ENCODE assay signal across 21 mouse cellular contexts in genomic region chr11:8773862-8774261, GRCm38 (mm10).
"Had no signal": no experiment of that assay in that cellular context is flagged by ENCODE, and none has a peak within 500 bp of the region (broad histone marks: within the 10 kb centered on the region; RNA-seq: fewer than 3 reads in every experiment).

No protein-coding gene starts in this region.

- H3K9me3 ChIP-seq: liver, embryonic 12.5 days; lung, embryonic 15.5 days; midbrain, embryonic 10.5 days; midbrain, embryonic 13.5 days; neural tube, embryonic 13.5 days; neural tube, embryonic 15.5 days; stomach, embryonic 15.5 days had no signal

- ATAC-seq: liver, embryonic 12.5 days; midbrain, embryonic 13.5 days; midbrain, embryonic 16.5 days had no signal

- H3K4me3 ChIP-seq: liver, embryonic 12.5 days; lung, embryonic 15.5 days; midbrain, embryonic 10.5 days; midbrain, embryonic 13.5 days; myocyte; neural tube, embryonic 13.5 days; neural tube, embryonic 15.5 days; stomach, embryonic 15.5 days had no signal

- H3K4me2 ChIP-seq: liver, embryonic 12.5 days; lung, embryonic 15.5 days; midbrain, embryonic 13.5 days; neural tube, embryonic 13.5 days; neural tube, embryonic 15.5 days; stomach, embryonic 15.5 days had no signal

- H3K27ac ChIP-seq: liver, embryonic 12.5 days; liver, embryonic 14.5 days; lung, embryonic 15.5 days; midbrain, embryonic 10.5 days; midbrain, embryonic 13.5 days; neural tube, embryonic 13.5 days; neural tube, embryonic 15.5 days; stomach, embryonic 15.5 days; stomach, postnatal 0 days had no signal

- H3K27me3 ChIP-seq: liver, embryonic 12.5 days; lung, embryonic 15.5 days; midbrain, embryonic 13.5 days; neural tube, embryonic 13.5 days; neural tube, embryonic 15.5 days; stomach, embryonic 15.5 days had no signal

- H3K4me1 ChIP-seq: liver, embryonic 12.5 days; midbrain, embryonic 10.5 days; midbrain, embryonic 13.5 days; neural tube, embryonic 13.5 days; neural tube, embryonic 15.5 days had no signal

- H3K9ac ChIP-seq: liver, embryonic 12.5 days; liver, embryonic 14.5 days; lung, embryonic 15.5 days; midbrain, embryonic 13.5 days; neural tube, embryonic 13.5 days; neural tube, embryonic 15.5 days; stomach, embryonic 15.5 days had no signal

- DNase-seq: lung, adult 18-20 months; lung, postnatal 4 days; retina, postnatal 1 day; right cerebral cortex, adult 18-20 months; right cerebral cortex, postnatal 25 days; right cerebral cortex, postnatal 4 days; spleen, adult 18-20 months; thymus, adult 2 months; thymus, postnatal 25 days; thymus, postnatal 4 days had no signal

- H3K36me3 ChIP-seq: liver, embryonic 12.5 days; lung, embryonic 15.5 days; midbrain, embryonic 10.5 days; midbrain, embryonic 13.5 days; neural tube, embryonic 13.5 days; neural tube, embryonic 15.5 days; stomach, embryonic 15.5 days had no signal
